Mouse (Mus musculus) forebrain, postnatal 0 days (tissue): ENCODE measurements at regions not wholly inside any gene's neighbourhood (a gene's known extent, or its start where the extent isn't known, plus 50 kb on each side); places are given as distances from the start of the nearest gene placed in this dataset.

ENCODE experiments used
- ATAC-seq: fragments of 200-750 bp; cut with Nextera tagmentation; 2 replicates; pipeline ENCODE4 v1.8.0; 2017; ENCODE audit warnings: mild to moderate bottlenecking, moderate library complexity
- DNase-seq: peaks from one replicate; pipeline ENCODE4 v3.0.0-alpha.2; 2015
- H3K27ac ChIP-seq: fragments of 300-500 bp; sonication (generic); 2 replicates; pipeline ENCODE4 v1.5.1; 2014; ENCODE audit warnings: low read depth, mild to moderate bottlenecking, antibody characterized with exemption, low read length, moderate library complexity, mixed read lengths
- H3K27me3 ChIP-seq: fragments of 300-500 bp; sonication (generic); 2 replicates; pipeline ENCODE4 v1.6.1; 2014; ENCODE audit warnings: mild to moderate bottlenecking, low read length, mixed read lengths; ENCODE audit not compliant: insufficient read depth
- H3K36me3 ChIP-seq: fragments of 300-500 bp; sonication (generic); 2 replicates; pipeline ENCODE4 v1.6.1; 2014; ENCODE audit warnings: mild to moderate bottlenecking, moderate library complexity; ENCODE audit not compliant: insufficient read depth
- H3K4me1 ChIP-seq: fragments of 300-500 bp; sonication (generic); 2 replicates; pipeline ENCODE4 v1.6.1; 2014; ENCODE audit warnings: antibody characterized with exemption; ENCODE audit not compliant: insufficient read depth
- H3K4me2 ChIP-seq: fragments of 300-500 bp; sonication (generic); 2 replicates; pipeline ENCODE4 v1.6.1; 2014; ENCODE audit warnings: low read depth, mild to moderate bottlenecking, moderate library complexity
- H3K4me3 ChIP-seq: fragments of 300-500 bp; sonication (generic); 2 replicates; pipeline ENCODE4 v1.5.1; 2014; ENCODE audit warnings: low read depth, low read length, mixed read lengths
- H3K9ac ChIP-seq: fragments of 300-500 bp; sonication (generic); 2 replicates; pipeline ENCODE4 v1.6.1; 2014; ENCODE audit warnings: mild to moderate bottlenecking
- H3K9me3 ChIP-seq: fragments of 300-500 bp; sonication (generic); 2 replicates; pipeline ENCODE4 v1.6.1; 2016; ENCODE audit warnings: low read length
- CTCF ChIP-seq: sonication (generic); IDR thresholded peaks from 2 replicates; pipeline ENCODE4 v1.5.1; 2016; ENCODE audit warnings: antibody characterized with exemption, control low read depth, low read depth
- WGBS: fragments of 180-500 bp; shearing (Covaris S2); extraction: QIAGEN DNeasy Blood & Tissue Kit; methylation state at CpG from one replicate; pipeline ENCODE4 v1.1.7; 2014; 5-methylcytosine and 5-hydroxymethylcytosine counted together

DNA sequence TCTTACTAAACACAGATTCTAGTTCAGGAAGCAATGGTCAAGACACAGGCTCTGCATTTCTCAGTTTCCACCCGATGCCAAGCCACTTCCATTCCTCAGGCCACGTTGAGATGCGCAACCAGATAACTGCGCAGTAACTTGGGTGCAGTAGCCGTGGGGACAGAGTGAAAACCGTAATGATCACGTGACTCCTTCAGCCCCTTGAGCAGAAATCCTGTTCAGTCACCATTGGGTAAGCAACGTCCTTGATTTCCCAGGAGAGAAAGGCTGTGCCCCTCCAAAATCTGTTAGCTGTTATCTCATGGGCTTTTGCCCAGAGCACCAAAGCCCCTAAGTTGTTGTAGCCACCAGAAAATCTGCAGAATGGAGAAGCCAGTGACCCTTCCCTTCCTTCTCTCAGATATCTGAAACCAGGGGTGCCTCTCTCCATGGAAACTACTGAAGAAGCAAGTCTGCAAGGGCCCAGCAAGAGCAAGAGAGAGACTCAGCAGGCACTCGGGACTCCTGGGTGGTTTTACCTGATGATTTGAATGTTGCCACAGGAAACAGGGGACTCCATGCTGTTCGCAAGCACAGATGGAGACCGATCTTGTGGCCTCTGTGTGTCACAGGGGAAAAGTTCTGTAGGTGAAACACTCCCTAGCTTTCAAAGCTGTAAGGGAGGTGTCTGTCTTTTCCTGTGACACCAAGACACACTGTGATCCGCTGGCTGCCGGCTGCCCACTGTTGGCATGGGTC, 126.7 kb downstream of the Lmo4 start:
- Histone ChIP-seq H3K27me3 (no peaks in the 10 kb centered on the region), H3K9me3 (no peaks in the 10 kb centered on the region), H3K4me1 (no peaks in the 10 kb centered on the region), H3K4me3 (no peak overlapping the region), H3K4me2 (no peak overlapping the region), H3K9ac (no peak overlapping the region), H3K36me3 (no peaks in the 10 kb centered on the region), H3K27ac (no peak overlapping the region)
- ATAC-seq (no peak), DNase-seq (no peak)
- 85% methylated on average over 13 of the region's 13 CpGs for WGBS
- no peak for TF ChIP-seq CTCF

DNA sequence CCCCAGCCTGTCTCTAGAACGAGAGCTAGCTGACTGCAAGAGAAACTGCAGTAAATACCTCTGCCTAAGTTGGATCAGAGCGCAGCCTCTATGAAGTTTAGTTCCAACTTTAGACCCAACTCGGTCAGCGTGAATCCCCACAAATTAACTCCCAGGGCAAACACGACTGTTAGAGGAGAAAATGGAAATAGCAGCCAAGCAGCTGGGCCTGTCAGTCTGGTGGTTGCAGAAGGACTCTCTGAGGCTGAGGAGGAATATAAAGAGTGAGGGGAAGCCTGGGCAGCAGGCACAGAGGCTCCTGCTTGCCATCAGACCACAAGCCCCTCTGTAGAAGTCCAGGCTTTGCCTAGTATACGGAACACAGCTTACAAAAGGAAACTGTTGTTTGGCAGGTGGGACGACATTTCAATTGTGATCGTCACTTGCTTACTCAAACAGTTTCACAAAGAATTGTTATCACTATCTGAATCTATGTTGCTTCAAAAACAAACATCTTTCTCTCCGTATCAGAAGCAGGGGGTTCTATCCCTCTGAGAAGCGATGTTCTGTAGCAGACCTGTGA, 135.0 kb downstream of the Lmo4 start:
- Histone ChIP-seq H3K4me1 (no peaks in the 10 kb centered on the region), H3K4me2 (no peak overlapping the region), H3K27me3 (no peaks in the 10 kb centered on the region), H3K4me3 (no peak overlapping the region), H3K9me3 (no peaks in the 10 kb centered on the region), H3K36me3 (no peaks in the 10 kb centered on the region), H3K9ac (no peak overlapping the region), H3K27ac (no peak overlapping the region)
- no peak for TF ChIP-seq CTCF
- DNase-seq: no peak
- WGBS: 72% methylated on average over 10 of the region's 10 CpGs
- ATAC-seq: no peak

DNA sequence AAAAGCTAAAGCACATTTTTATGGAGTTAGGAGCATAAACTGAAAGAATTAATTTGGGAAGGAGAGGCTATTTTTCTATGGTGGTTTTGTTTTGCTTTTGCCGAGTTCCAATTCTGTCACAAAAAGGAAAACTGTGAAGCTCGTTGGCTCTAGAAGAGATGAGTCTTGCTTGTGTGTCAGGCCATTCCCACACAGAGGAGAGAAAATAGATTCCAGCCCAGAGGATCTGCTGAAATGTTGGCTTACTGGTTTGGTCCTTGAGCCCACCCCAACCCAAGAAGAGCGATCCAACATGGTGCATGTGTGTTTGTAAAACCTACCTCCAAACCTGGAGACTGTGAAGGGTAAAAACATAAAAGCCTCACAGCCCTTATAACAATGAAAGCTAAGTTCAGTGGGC, 138.0 kb downstream of the Lmo4 start:
- Histone ChIP-seq H3K4me3 (no peak overlapping the region), H3K4me2 (no peak overlapping the region), H3K27ac (no peak overlapping the region), H3K4me1 (no peaks in the 10 kb centered on the region), H3K27me3 (no peaks in the 10 kb centered on the region), H3K9me3 (no peaks in the 10 kb centered on the region), H3K9ac (no peak overlapping the region), H3K36me3 (no peaks in the 10 kb centered on the region)
- no peak for TF ChIP-seq CTCF
- no peak for ATAC-seq
- DNase-seq: no peak
- WGBS: 77% methylated on average over 3 of the region's 3 CpGs

DNA sequence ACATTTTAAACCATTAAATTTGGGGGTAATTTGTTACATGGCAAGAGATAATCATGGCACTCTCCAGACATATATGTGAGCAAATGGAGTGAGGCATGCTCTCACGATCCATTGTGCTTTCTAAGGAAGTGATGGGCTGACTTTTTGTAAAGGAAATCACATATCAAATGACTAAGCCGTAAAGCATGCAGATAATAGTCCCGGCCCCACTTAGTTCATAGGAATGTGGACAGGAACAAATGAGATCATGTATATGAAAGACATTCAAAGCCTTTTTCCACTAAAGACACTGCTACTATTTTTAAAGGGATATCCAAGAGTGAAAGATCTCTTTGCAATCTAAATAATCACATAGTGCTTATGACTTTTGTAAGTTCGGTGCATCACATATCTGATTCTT, 146.9 kb downstream of the Lmo4 start:
- Histone ChIP-seq H3K4me3 (no peak overlapping the region), H3K4me2 (no peak overlapping the region), H3K9me3 (no peaks in the 10 kb centered on the region), H3K27me3 (no peaks in the 10 kb centered on the region), H3K36me3 (no peaks in the 10 kb centered on the region), H3K4me1 (no peaks in the 10 kb centered on the region), H3K9ac (no peak overlapping the region), H3K27ac (no peak overlapping the region)
- WGBS: 82% methylated on average over 4 of the region's 4 CpGs
- no peak for TF ChIP-seq CTCF
- DNase-seq: no peak
- no peak for ATAC-seq

DNA sequence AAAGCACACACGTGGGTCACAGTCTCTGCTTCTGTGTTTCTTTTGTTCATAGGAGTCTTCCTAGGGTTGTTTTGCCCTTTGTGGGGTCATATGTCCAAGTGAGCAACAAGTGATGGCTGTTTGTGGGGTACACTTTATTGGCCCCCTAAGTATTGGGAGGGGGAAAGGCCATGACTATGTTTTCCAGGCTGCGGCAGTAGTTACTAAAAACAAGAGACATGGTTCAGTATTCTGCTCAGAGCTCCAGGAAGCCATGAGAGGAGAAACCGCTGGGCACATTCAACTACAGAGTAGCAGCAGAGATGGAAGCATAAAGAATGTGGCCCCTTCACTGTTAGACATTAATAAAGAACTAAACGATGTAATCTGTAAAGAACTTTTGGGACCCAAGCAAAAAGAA, 154.7 kb downstream of the Lmo4 start:
- no peak overlapping the region for H3K4me3 ChIP-seq
- no peak overlapping the region for H3K9ac ChIP-seq
- H3K4me1 ChIP-seq: no peaks in the 10 kb centered on the region
- H3K27ac ChIP-seq: no peak overlapping the region
- no peaks in the 10 kb centered on the region for H3K27me3 ChIP-seq
- no peak for ATAC-seq
- H3K4me2 ChIP-seq: no peak overlapping the region
- no peak for DNase-seq
- H3K36me3 ChIP-seq: no peaks in the 10 kb centered on the region
- no peak for TF ChIP-seq CTCF
- 72% methylated on average over 4 of the region's 4 CpGs for WGBS
- no peaks in the 10 kb centered on the region for H3K9me3 ChIP-seq

DNA sequence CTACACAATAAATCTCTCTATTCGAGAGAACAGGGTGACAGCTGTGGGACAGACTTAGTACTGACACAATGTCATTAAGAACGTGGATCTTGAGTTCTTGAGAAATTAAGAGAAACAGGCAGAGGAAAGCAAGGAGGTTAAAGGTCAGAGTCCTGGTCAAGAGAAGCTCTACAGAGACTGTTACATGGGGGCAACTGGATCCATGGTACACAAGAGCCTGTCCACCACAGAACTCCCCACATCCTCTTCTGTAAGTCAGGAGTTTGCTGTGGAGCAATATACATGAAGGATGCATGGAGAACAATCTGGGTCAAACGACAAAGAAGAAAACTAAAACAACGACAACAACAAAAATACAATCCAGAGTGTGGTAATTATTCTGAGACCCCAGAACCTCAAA, 155.8 kb downstream of the Lmo4 start:
- 81% methylated on average over 4 of the region's 4 CpGs for WGBS
- Histone ChIP-seq H3K4me1 (no peaks in the 10 kb centered on the region), H3K36me3 (no peaks in the 10 kb centered on the region), H3K4me2 (no peak overlapping the region), H3K4me3 (no peak overlapping the region), H3K27me3 (no peaks in the 10 kb centered on the region), H3K9me3 (no peaks in the 10 kb centered on the region), H3K27ac (no peak overlapping the region), H3K9ac (no peak overlapping the region)
- ATAC-seq (no peak), DNase-seq (no peak)
- TF ChIP-seq CTCF: no peak

DNA sequence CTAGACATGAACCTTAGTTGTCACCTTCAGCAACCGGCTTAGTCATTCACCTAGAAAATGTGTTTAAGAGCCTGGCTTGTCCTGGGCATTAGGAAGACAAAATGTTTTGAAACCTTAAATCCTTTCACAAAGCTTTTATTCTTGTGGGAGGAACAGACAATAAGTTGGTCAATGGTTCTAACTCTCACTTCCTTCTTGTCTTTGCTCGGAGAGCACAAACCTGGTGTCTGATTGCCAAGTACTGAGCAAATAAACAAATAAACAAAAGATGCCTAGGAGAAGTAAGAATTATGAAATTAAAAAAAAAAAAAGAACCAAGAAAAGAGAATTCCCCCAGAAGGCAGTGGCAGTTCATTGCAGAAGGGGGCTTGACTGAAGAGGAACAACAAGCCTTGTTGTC, 160.7 kb downstream of the Lmo4 start:
- H3K9me3 ChIP-seq: no peaks in the 10 kb centered on the region
- H3K36me3 ChIP-seq: no peaks in the 10 kb centered on the region
- H3K4me1 ChIP-seq: no peaks in the 10 kb centered on the region
- no peak for ATAC-seq
- DNase-seq: no peak
- H3K9ac ChIP-seq: no peak overlapping the region
- no peak overlapping the region for H3K4me3 ChIP-seq
- TF ChIP-seq CTCF: no peak
- no peak overlapping the region for H3K4me2 ChIP-seq
- H3K27ac ChIP-seq: no peak overlapping the region
- H3K27me3 ChIP-seq: no peaks in the 10 kb centered on the region
- 60% methylated on average over 2 of the region's 2 CpGs for WGBS
